Mouse (Mus musculus): ENCODE measurements around the gene Rhof.
"Not testable (repeated sequence)": the region's sequence is repeated elsewhere in the genome, so short reads cannot be mapped to it uniquely, and the experiment has no call there.

Rhof gene

GRCm38 (mm10) chr5:123067395-123067995, 65.0 kb downstream of the Rhof start:
- no peak for DNase-seq (ENCODE audit: low spot score in 2 of 2)

- peak; percentile 30 to 35 for DNase-seq (ENCODE audit: low spot score in 2 of 2)
These were observed 68.3 kb downstream of the Rhof start for GRCm38 (mm10) chr5:123064207-123064606.

GRCm38 (mm10) chr5:123063141-123063540, 69.4 kb downstream of the Rhof start:
- DNase-seq (ENCODE audit: low spot score in 2 of 2) = no peak

GRCm38 (mm10) chr5:123061402-123061749, 71.1 kb downstream of the Rhof start:
- not testable (repeated sequence) for DNase-seq (ENCODE audit: low spot score in 2 of 2)

- DNase-seq (ENCODE audit: low spot score in 2 of 2) = no peak
These were observed 71.6 kb downstream of the Rhof start for GRCm38 (mm10) chr5:123060706-123061401.

GRCm38 (mm10) chr5:123059757-123060520, 72.6 kb downstream of the Rhof start:
- no peak for DNase-seq (ENCODE audit: low spot score in 2 of 2)

GRCm38 (mm10) chr5:123058251-123059102, 74.0 kb downstream of the Rhof start:
- DNase-seq (ENCODE audit: low spot score in 2 of 2) = no peak

- DNase-seq (ENCODE audit: low spot score in 2 of 2) = peak; percentile 97 to 99
These were observed 74.9 kb downstream of the Rhof start for GRCm38 (mm10) chr5:123057366-123058250.

Measured in urinary bladder, postnatal 36 days (tissue).